Mouse (Mus musculus): ENCODE measurements around the gene Axin1. TPM values are rescaled to one million over a fixed set of nuclear protein-coding genes. Genes with fewer than 3 reads are reported as not detected.

The Axin1 gene
- total and polyA plus RNA-seq, 3 experiments: 27.8 to 38.8 (median 28.5) TPM

GRCm38 (mm10) chr17:26119766-26120710, 18.4 kb upstream of the Axin1 start:
- H3K9me3 ChIP-seq (replicated peaks; ENCODE audit: low read length): no peaks in the 10 kb centered on the region
- dilution Hi-C loops (cut with MboI; ENCODE audit: extremely low pct_ligation_motif_present, extremely low pct_unique_long_range_greater_than_20kb, low sequenced_read_pairs) (no loop called here), in situ Hi-C loops (cut with MboI; ENCODE audit: low pct_ligation_motif_present, low pct_unique_long_range_greater_than_20kb, low sequenced_read_pairs) (no loop called here)
- peaks cover 0 to 16% of the 10 kb centered on the region in 2 experiments for H3K36me3 ChIP-seq (replicated peaks in 1 of 2; ENCODE audit: control insufficient read depth in 1 of 2, insufficient read depth in 1 of 2, low read length in 1 of 2)
- peak overlapping the region; percentile 41; the same call in 1 of the 2 replicates for H3K9ac ChIP-seq (ENCODE audit: insufficient read depth, low read depth)
- peak overlapping the region; percentile 38 to 50 (median 49) for H3K4me3 ChIP-seq (replicated peaks in 1 of 3; ENCODE audit: low read depth in 2 of 3, low read length in 2 of 3, poor library complexity in 1 of 3)
- TF ChIP-seq KAT2A (IDR thresholded peaks at IDR 0.05; ENCODE audit: insufficient replicate concordance, low read length): no peak
- peak; percentile 81 for TF ChIP-seq SMC3 (IDR thresholded peaks at IDR 0.05; ENCODE audit: low read depth, low read length)
- TF ChIP-seq ETS1 (conservative IDR thresholded peaks at IDR 0.05; ENCODE audit: low read depth, low read length): 0 out of 2 replicates have a peak, but pooled peaks have one; percentile 11
- no peak for TF ChIP-seq USF1 (IDR thresholded peaks at IDR 0.05; ENCODE audit: low read depth, low read length)
- TF ChIP-seq ZKSCAN1 (IDR thresholded peaks at IDR 0.05; ENCODE audit: borderline replicate concordance, low read depth, low read length): no peak
- peak; percentile 52; the same call in 1 of the 2 replicates for TF ChIP-seq SIN3A (IDR thresholded peaks at IDR 0.05; ENCODE audit: low read length)
- TF ChIP-seq ELF1 (IDR thresholded peaks at IDR 0.05; ENCODE audit: low read depth, low read length): peak; percentile 78
- TF ChIP-seq MXI1 (IDR thresholded peaks at IDR 0.05; ENCODE audit: low read depth, low read length): peak; percentile 84
- peak; percentile 45; the same call in 1 of the 2 replicates for TF ChIP-seq IRF4 (IDR thresholded peaks at IDR 0.05; ENCODE audit: low read depth, low read length)
- peak; percentile 94 for TF ChIP-seq MYC (IDR thresholded peaks at IDR 0.05; ENCODE audit: low read depth, low read length)
- TF ChIP-seq RAD21 (IDR thresholded peaks at IDR 0.05; ENCODE audit: low read depth, low read length): peak; percentile 77
- TF ChIP-seq CTCF (conservative IDR thresholded peaks at IDR 0.05 in 1 of 2, IDR thresholded peaks at IDR 0.05 in 1 of 2; ENCODE audit: low read depth in 2 of 2, low read length in 2 of 2): peak; percentile 53 to 93; a peak in 3 of 4 replicates
- TF ChIP-seq NELFE (IDR thresholded peaks at IDR 0.05; ENCODE audit: low read depth, low read length): peak; percentile 61
- no peak for TF ChIP-seq BHLHE40 (IDR thresholded peaks at IDR 0.05; ENCODE audit: low read depth, low read length)
- TF ChIP-seq MAZ (IDR thresholded peaks at IDR 0.05; ENCODE audit: low read depth, low read length): peak; percentile 92
- no peak for TF ChIP-seq MEF2A (IDR thresholded peaks at IDR 0.05; ENCODE audit: borderline replicate concordance, low read depth, low read length)
- TF ChIP-seq MAFK (IDR thresholded peaks at IDR 0.05; ENCODE audit: insufficient replicate concordance, low read length): no peak
- peak; percentile 49; the same call in 1 of the 2 replicates for TF ChIP-seq NRF1 (IDR thresholded peaks at IDR 0.05; ENCODE audit: low read depth, low read length)
- TF ChIP-seq POLR2A (IDR thresholded peaks at IDR 0.05; ENCODE audit: low read depth, low read length): peak; percentile 52; the same call in 1 of the 2 replicates
- no peak for TF ChIP-seq TCF12 (IDR thresholded peaks at IDR 0.05; ENCODE audit: low read depth, low read length)
- TF ChIP-seq ZC3H11A (IDR thresholded peaks at IDR 0.05; ENCODE audit: low read depth, low read length): peak; percentile 34
- peak; percentile 96 for TF ChIP-seq MAX (IDR thresholded peaks at IDR 0.05; ENCODE audit: low read length)
- TF ChIP-seq HCFC1 (IDR thresholded peaks at IDR 0.05; ENCODE audit: low read depth, low read length): peak; percentile 40
- H3K27me3 ChIP-seq (replicated peaks): peaks cover 44% of the 10 kb centered on the region
- peak; percentile 79 for DNase-seq (ENCODE audit: extremely low read depth)
- H3K79me2 ChIP-seq (replicated peaks; ENCODE audit: control insufficient read depth, extremely low read depth, insufficient read depth, poor library complexity, severe bottlenecking): peaks cover 12% of the 10 kb centered on the region
- peaks cover 17 to 30% of the 10 kb centered on the region in 2 experiments for H3K4me1 ChIP-seq (ENCODE audit: control insufficient read depth in 1 of 2, insufficient read depth in 2 of 2)
- H3K4me2 ChIP-seq (ENCODE audit: insufficient read depth, low read depth, poor library complexity, severe bottlenecking): peak overlapping the region; percentile 58
- H3K27ac ChIP-seq (ENCODE audit: insufficient read depth, low read depth): no peak overlapping the region

Measured in CH12.LX (cell line).